Mouse (Mus musculus) CH12.LX (cell line): Measurements from ENCODE around the gene Actr1b.

Source experiments
- CHD2 ChIP-seq: IDR thresholded peaks from 2 replicates; pipeline ENCODE4 v1.6.1; 2011; ENCODE audit warnings: low read length, improper control_type of control experiment
- CTCF ChIP-seq, 2 experiments: IDR thresholded peaks in 1 of 2; conservative IDR thresholded peaks in 1 of 2; 2 replicates each; pipeline ENCODE4 v1.5.1; 2011 to 2012; ENCODE audit warnings: low read depth in 2 of 2, low read length in 2 of 2, improper control_type of control experiment in 1 of 2, inconsistent platforms in 1 of 2, mild to moderate bottlenecking in 1 of 2, moderate library complexity in 1 of 2
- MAZ ChIP-seq: IDR thresholded peaks from 2 replicates; pipeline ENCODE4 v1.6.1; 2012; ENCODE audit warnings: low read depth, mild to moderate bottlenecking, inconsistent platforms, low read length, improper control_type of control experiment, moderate library complexity

- peak in 1 of 2 experiments; percentile 23; a peak in 2 of 4 replicates for TF ChIP-seq CTCF (conservative IDR thresholded peaks at IDR 0.05 in 1 of 2, IDR thresholded peaks at IDR 0.05 in 1 of 2; ENCODE audit: low read depth in 2 of 2, low read length in 2 of 2)
- TF ChIP-seq MAZ, result no peak
- no peak for TF ChIP-seq CHD2
Observed at GRCm38 (mm10) chr1:36758553-36758952, 44.3 kb upstream of the Actr1b start.
